Mouse (Mus musculus): ENCODE results near the gene Mgst1. TPM values are rescaled to one million over a fixed set of nuclear protein-coding genes. Genes with fewer than 3 reads are reported as not detected.
A peak's percentile ranks its signal among the peaks of the same experiment; 100 is the strongest.

The Mgst1 gene
- polyA plus RNA-seq, 1 experiment from 2014 or later = 87.0 TPM

DNA sequence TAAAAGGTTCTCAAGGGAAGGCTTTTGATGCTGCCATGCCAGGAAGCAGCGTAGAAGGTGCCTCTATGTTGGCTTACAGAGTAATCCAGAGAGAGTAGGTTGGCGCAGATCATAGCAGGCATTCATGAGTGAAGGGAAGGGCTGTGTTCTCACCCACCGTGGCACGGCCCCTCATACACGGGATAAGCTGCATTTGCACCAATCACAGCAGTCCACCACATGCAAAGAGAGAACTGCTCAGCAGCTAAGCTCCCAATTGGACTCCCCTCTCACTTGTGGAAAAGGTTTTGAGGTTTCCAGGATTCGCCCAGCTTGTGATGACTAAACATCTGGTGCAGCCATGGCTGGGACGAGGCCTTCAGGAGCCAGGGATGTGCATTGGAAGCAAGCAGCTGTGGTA is 2.5 kb downstream of the Mgst1 start:
- no peak for ATAC-seq (ENCODE audit: insufficient number of reproducible peaks, insufficient read depth, low FRiP score, low TSS enrichment, low read depth)
- no peaks in the 10 kb centered on the region for H3K9me3 ChIP-seq
- H3K36me3 ChIP-seq = no peaks in the 10 kb centered on the region
- H3K4me1 ChIP-seq = peaks cover 34% of the 10 kb centered on the region
- no peak overlapping the region for H3K4me2 ChIP-seq
- no peak overlapping the region for H3K9ac ChIP-seq
- no peak overlapping the region for H3K27ac ChIP-seq
- no peak overlapping the region for H3K4me3 ChIP-seq
- 80% methylated on average over 7 of the region's 7 CpGs for WGBS
- H3K27me3 ChIP-seq = no peaks in the 10 kb centered on the region

DNA sequence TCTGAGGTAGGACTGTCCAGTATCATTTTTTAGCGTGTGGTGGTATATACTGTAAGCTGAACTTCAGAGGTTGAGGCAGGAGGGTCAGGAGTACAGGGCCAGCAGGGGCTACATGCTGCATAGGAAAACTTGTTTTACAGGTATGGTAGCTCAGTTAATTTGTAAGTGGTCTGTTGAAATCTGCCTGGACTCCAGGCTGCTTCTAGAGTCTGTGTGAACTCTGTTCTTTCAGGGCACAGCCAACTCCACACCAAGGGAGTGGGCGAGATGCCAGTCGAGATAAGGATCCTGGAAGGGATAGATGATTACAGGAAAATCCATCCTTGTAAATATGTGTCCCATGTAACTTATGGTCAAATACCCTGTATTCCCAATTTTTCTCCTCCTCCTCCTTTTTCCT is 3.3 kb downstream of the Mgst1 start:
- Histone ChIP-seq H3K27me3 (no peaks in the 10 kb centered on the region), H3K9ac (no peak overlapping the region), H3K36me3 (no peaks in the 10 kb centered on the region), H3K4me1 (peaks cover 34% of the 10 kb centered on the region), H3K4me3 (no peak overlapping the region), H3K9me3 (no peaks in the 10 kb centered on the region), H3K4me2 (peak overlapping the region; percentile 40), H3K27ac (no peak overlapping the region)
- no peak for ATAC-seq (ENCODE audit: insufficient number of reproducible peaks, insufficient read depth, low FRiP score, low TSS enrichment, low read depth)
- WGBS = 46% methylated on average over 3 of the region's 3 CpGs

DNA sequence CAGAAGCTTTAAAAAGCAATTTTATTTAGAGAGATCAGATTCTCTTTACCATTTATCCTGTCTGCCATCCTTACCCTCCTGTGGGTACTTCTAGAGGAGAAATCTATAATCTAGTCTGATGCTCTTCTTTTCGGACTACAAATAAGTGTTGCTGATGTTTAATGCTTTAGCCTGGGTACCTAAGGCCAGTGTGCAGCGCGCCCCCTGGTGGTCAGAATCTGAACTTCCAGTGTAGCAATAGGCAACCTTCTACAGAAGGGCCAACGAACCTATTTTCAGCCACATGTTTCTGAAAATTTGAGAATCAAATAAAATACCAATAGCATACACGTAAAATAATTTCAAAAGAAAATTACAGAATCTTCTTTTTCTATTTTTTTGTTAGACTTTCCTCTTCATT is 13.0 kb downstream of the Mgst1 start:
- Histone ChIP-seq H3K4me3 (no peak overlapping the region), H3K4me2 (no peak overlapping the region), H3K9me3 (0 out of 2 replicates have a peak, but pooled peaks cover 2% of the 10 kb centered on the region), H3K36me3 (peaks cover 6% of the 10 kb centered on the region), H3K27me3 (no peaks in the 10 kb centered on the region), H3K27ac (no peak overlapping the region), H3K4me1 (no peaks in the 10 kb centered on the region), H3K9ac (no peak overlapping the region)
- ATAC-seq (ENCODE audit: insufficient number of reproducible peaks, insufficient read depth, low FRiP score, low TSS enrichment, low read depth) = no peak
- WGBS = 29% methylated on average over 5 of the region's 5 CpGs

DNA sequence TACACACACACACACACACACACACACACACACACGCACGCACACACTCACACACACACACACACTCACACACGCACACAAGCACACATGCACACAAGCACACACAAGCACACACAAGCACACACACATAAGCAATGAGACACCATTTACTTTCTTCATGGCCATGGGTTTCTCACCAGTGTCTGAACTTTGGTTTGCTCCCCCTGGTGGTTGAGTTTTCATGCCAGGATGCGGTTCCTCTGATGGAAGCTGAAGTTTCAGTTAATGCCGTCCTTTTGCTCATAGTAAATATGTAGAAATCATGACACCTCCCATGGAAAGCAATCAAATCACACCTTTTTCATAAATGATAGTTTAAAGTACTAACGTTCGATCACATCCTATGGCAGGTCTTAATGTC is 23.8 kb downstream of the Mgst1 start:
- H3K36me3 ChIP-seq = no peaks in the 10 kb centered on the region
- no peak overlapping the region for H3K4me3 ChIP-seq
- no peak for ATAC-seq (ENCODE audit: insufficient number of reproducible peaks, insufficient read depth, low FRiP score, low TSS enrichment, low read depth)
- 70% methylated on average over 7 of the region's 7 CpGs for WGBS
- no peaks in the 10 kb centered on the region for H3K9me3 ChIP-seq
- H3K4me2 ChIP-seq = no peak overlapping the region
- H3K4me1 ChIP-seq = no peaks in the 10 kb centered on the region
- H3K27me3 ChIP-seq = no peaks in the 10 kb centered on the region
- no peak overlapping the region for H3K27ac ChIP-seq
- no peak overlapping the region for H3K9ac ChIP-seq

DNA sequence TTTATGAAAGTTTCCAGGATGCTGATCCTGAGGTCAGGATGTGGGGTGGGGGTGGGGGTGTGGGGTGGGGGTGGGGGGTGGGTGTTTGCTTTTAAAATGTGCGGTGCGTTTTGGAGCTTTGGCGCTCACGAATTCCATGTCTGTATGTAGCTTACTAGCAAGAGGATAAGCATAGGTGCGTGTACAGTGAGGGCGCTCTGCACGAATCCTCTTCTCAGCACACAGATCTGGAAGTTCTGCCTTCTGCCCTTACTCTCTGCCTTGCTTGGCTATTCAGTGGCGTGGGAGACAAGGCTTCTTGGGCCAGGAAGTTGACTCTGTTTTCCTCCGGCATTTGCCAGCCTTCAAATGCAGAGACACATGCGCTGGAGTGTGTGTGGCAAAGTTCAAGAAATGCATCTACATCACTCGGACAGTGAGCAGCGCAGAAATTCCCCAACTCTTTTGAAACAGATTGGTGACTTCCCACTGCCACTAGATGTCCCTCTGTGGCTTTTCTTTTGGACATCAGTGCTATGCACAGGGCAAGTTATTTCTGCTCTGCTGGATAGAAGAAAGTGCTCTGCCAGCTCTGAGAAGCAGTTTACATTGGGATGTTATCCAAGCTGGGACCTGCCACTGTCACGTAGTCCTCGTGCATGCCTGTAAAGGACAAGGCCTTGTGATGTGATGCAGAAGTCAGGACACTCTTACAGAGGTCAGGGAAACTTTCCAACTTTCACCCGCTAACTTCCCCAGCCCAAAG is 31.5 kb downstream of the Mgst1 start:
- Histone ChIP-seq H3K4me2 (no peak overlapping the region), H3K27ac (no peak overlapping the region), H3K36me3 (no peaks in the 10 kb centered on the region), H3K9ac (no peak overlapping the region), H3K9me3 (no peaks in the 10 kb centered on the region), H3K27me3 (no peaks in the 10 kb centered on the region), H3K4me1 (no peaks in the 10 kb centered on the region), H3K4me3 (no peak overlapping the region)
- WGBS = 68% methylated on average over 15 of the region's 15 CpGs
- ATAC-seq (ENCODE audit: insufficient number of reproducible peaks, insufficient read depth, low FRiP score, low TSS enrichment, low read depth) = no peak

Other genes with a start within 250 kb of the Mgst1 start
- not detected in 2 replicates for gene Slc15a5, start 60.4 kb upstream of the Mgst1 start, polyA plus RNA-seq (2015; fragmentation: Nextera tagmentation; extraction: Ambion mirVana)

Measured in embryonic facial prominence, embryonic 13.5 days (tissue).